In genomic region chr10:25158651-25159050, GRCm38 (mm10) we compare ENCODE assay signal across 14 mouse cellular contexts.
DNase-seq lines count a peak whose midpoint lies in the region.
"Had no signal": no experiment of that assay in that cellular context is flagged by ENCODE, and none has a peak within 500 bp of the region (broad histone marks: within the 10 kb centered on the region; RNA-seq: fewer than 3 reads in every experiment).

No protein-coding gene starts in this region.

- DNase-seq in adrenal gland, adult (ENCODE audit: inconsistent age in 2 of 2, low spot score in 1 of 2): peak; percentile 38 to 85
- DNase-seq in adrenal gland, postnatal 4 days (ENCODE audit: low spot score in 2 of 2): no peak
- peak; percentile 34 for DNase-seq in adrenal gland, adult 8-10 months
- no peak for DNase-seq in adrenal gland, postnatal 25 days
- peak; percentile 3 to 16 for DNase-seq in adrenal gland, postnatal 36 days
- no peak for DNase-seq in kidney, postnatal 25 days
- DNase-seq: B cell, adult 2 months; cerebellum, adult 11 months; cerebellum, adult 18-20 months; cerebellum, adult 8-10 months; cerebellum, adult 9-11 months; cerebellum, postnatal 14 days; cerebellum, postnatal 36 days; embryo, embryonic 11 days had no signal

Comparison
In these comparisons a context has a peak if more than half of its experiments do, and no peak if none do; other contexts are left out.
1. DNase-seq: peak in adrenal gland, adult (2 of 2), adrenal gland, adult 8-10 months (single experiment) and adrenal gland, postnatal 36 days (2 of 2); none in adrenal gland, postnatal 4 days (0 of 2), adrenal gland, postnatal 25 days (single experiment) and kidney, postnatal 25 days (0 of 2).